Mouse (Mus musculus) right cerebral cortex, postnatal 14 days (tissue): Measurements from ENCODE around the gene Tcl1b1.
"Not testable (repeated sequence)": the region's sequence is repeated elsewhere in the genome, so short reads cannot be mapped to it uniquely, and the experiment has no call there.

ENCODE experiments used
- DNase-seq: peaks from one replicate; pipeline ENCODE4 v3.0.0; 2022

The Tcl1b1 gene

DNA sequence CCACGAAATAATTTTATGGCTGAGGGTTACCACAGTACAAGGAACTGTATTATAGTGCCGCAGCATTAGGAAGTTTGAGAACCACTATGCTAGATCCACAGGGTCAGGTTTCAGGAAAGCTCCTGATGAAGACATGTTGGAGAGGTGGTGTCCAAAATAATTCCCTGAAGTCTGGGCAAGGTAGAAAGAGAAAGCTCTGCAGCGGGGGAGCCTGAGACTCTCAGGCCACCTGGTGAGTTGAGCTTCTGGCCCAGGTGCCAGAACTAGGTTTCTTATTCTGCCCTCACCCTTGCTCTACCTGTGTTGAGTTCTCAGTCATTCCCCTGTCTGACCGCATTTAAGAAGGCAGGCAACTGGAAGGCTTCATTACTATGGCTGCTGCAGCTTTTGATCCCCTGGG lies at the start of gene Tcl1b1:
Gene Tcl1b1 (plus strand): TSS at position 301 of the 400 bp plus-strand sequence.
- DNase-seq: no peak

GRCm38 (mm10) chr12:105109812-105110211 lies 49.7 kb upstream of the Tcl1b1 start:
- DNase-seq: no peak

- DNase-seq: no peak
Measured at GRCm38 (mm10) chr12:105112321-105112988, 47.0 kb upstream of the Tcl1b1 start.

- DNase-seq: no peak
Measured at GRCm38 (mm10) chr12:105116648-105117047, 42.8 kb upstream of the Tcl1b1 start.

DNA sequence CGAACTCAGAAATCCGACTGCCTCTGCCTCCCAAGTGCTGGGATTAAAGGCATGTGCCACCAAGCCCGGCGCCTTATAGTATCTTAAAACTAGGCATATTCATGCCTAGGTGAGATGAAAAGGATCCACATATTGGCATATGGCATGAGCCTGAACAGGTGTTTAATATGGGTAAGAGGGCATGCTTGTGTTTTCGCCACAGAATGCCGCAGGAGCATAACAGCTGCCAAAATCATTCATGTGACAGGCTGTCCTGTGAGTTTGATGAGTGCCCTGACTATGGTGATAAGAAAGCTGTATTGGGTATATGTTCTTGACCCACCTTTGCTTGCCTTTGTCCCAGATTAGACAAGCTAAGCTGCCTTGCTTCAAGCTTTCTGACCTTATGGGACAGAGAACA lies 34.1 kb upstream of the Tcl1b1 start:
- DNase-seq: no peak

- DNase-seq: no peak
Measured at GRCm38 (mm10) chr12:105126516-105126915, 33.0 kb upstream of the Tcl1b1 start.

DNA sequence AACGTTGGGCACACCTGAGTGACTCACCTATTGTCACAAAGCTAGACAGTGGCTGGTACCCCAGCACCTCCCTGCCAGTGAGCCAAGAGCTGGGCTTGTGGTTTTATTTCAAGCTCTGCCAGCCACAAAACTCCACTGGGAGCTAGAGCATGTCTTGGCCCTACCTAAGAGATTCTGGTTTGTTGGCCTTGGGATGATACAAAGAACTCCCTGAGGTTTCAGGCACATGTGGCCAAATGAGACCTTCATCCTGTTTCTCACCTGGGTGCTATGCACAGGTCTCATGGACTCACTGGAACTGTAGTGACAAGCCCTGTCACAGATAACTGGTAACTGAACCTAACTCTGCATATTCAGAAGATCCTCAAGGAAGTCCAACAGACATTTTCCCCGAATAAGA lies 31.9 kb upstream of the Tcl1b1 start:
- DNase-seq: no peak

GRCm38 (mm10) chr12:105129494-105130205 lies 29.8 kb upstream of the Tcl1b1 start:
- DNase-seq: not testable (repeated sequence)

- DNase-seq: not testable (repeated sequence)
Measured at GRCm38 (mm10) chr12:105134167-105134566, 25.3 kb upstream of the Tcl1b1 start.

GRCm38 (mm10) chr12:105134826-105135225 lies 24.7 kb upstream of the Tcl1b1 start:
- not testable (repeated sequence) for DNase-seq

DNA sequence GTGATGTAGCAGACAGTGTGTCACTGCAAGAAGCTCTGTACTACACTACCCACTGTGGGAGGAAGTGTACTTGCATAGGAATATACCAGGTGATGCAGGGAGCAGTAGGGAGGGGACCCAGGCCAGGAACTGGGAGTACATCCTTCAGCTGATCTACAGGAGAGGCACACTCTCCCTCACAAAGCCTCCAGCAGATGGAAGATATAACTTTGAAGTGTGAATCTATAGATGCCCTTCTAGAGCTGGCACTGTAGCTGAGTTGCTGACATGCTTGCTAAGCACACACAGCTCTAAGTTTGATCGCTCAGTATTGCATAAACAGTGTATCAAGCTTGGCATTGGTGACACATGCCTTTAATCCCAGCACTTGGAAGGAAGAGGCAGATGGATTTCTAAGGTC lies 21.8 kb upstream of the Tcl1b1 start:
- not testable (repeated sequence) for DNase-seq

DNA sequence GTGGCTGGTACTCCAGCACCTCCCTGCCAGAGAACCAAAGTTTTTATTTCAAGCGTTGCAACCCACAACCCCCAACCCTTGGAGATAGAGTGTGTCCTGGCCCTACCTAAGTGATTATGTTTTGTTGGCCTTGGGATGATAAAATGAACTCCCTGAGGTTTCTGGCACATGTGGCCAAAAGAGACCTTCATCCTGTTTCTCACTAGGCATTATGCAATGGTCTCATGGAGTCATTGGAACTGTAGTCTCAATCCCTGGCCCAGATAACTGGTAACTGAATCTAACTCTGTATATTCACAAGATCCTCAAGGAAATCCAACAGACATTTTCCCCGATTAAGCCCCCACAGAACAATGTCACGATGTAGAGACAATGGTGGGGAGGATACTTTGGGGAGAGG lies 16.4 kb upstream of the Tcl1b1 start:
- no peak for DNase-seq

GRCm38 (mm10) chr12:105144928-105145327 lies 14.6 kb upstream of the Tcl1b1 start:
- DNase-seq: not testable (repeated sequence)

- DNase-seq: no peak
Measured at GRCm38 (mm10) chr12:105145714-105146113, 13.8 kb upstream of the Tcl1b1 start, which contains the start of gene Tcl1b2. Tcl1b2 (plus strand) TSS chr12:105146014.

GRCm38 (mm10) chr12:105155286-105155685 lies 4.2 kb upstream of the Tcl1b1 start:
- not testable (repeated sequence) for DNase-seq

DNA sequence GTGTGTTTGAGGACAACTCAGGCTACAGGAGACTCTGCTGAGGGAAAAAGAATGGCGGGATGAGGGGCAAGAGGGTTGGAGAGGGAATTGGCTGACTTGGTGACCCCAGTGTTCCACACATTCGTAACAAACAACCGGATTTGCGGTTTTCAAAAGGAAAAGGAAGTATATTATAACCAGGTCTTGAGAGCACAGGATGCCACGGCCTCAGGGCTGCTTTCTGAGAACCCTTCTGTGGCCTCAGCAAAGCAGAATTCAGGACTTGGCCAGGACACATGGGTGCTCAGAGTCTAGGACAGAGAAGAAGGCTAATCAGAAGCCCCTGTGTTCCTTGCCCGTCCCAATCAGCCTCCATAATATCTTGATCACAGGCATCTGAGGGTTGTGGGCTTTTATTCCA lies 648 bp upstream of the Tcl1b1 start:
- DNase-seq: no peak

- DNase-seq: no peak
Measured at GRCm38 (mm10) chr12:105166734-105167133, 7.2 kb downstream of the Tcl1b1 start.

- DNase-seq: no peak
Measured at GRCm38 (mm10) chr12:105173366-105173765, 13.9 kb downstream of the Tcl1b1 start.

- DNase-seq: peak; percentile 50
Measured at GRCm38 (mm10) chr12:105174318-105174717, 14.8 kb downstream of the Tcl1b1 start.

DNA sequence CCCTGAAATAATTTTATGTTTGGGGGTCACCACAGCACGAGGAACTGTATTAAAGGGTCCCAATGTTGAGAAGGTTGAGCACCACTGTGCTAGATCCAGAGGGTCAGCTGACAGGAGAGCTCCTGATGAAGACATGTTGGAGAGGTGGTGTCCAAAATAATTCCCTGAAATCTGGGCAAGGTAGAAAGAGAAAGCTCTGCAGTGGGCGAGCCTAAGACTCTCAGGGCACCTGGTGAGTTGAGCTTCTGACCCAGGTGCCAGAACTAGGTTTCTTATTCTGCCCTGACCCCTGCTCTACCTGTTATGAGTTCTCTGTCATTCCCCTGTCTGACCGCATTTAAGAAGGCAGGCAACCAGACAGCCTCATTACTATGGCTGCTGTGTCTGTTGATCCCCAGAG lies 16.6 kb downstream of the Tcl1b1 start, which contains the start of gene Tcl1b5:
Gene Tcl1b5 (plus strand): TSS at position 301 of the 400 bp plus-strand sequence.
- not testable (repeated sequence) for DNase-seq

DNA sequence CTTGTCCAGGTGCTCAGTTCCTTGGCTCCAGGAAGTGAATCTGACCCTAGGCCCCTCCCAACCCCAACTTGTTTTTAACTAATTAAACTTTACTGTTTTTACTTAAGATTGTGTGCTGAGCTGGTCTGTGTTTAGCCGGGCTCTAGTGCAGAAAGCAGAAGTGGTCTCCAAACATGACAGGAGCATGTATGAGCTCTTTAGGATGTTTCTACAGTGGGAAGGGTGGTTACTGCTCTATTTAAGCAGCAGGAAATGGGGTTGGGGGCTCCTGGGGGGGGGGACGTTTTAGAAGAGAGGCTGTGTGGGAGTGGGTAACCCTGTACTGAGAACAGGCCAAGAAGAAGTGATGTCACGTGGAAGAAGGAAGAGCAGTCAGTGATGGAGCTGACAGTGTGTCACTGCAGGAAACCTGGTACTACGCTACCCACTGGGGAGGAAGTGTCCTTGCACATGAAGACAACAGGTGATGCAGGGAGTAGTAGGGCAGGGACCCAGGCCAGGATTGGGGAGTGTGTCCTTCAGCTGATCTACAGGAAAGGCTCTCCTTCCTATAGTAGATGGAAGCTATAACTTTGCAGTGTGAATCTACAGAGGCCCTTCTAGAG lies 21.7 kb downstream of the Tcl1b1 start:
- DNase-seq: not testable (repeated sequence)

DNA sequence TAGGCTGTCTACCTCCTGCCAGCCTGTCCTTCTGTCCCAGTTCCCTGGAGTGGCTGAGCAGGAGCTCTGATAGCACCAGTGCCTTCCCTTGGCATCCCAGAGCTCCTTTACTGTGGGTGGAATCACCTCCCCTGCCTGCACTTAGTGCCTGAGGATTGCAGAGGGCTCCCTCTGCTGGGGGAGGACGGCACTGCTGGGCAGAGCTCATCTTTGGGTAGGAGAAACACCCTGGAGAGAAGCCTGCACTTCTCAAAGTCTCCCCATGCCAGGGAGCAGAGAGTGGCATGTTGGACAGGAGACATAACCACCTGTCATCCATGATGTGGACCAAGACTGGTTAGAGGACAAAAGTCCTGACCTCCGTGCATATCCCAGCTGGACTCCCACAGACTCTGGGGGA lies 29.5 kb downstream of the Tcl1b1 start:
- peak; percentile 9 for DNase-seq

- not testable (repeated sequence) for DNase-seq
Measured at GRCm38 (mm10) chr12:105190743-105191142, 31.3 kb downstream of the Tcl1b1 start, which contains the start of gene Tcl1b3. Tcl1b3 (plus strand) TSS chr12:105191043.
